Mouse (Mus musculus) cerebellum, postnatal 4 days (tissue): Measurements from ENCODE around the gene Zfp329.
"Not testable (repeated sequence)": the region's sequence is repeated elsewhere in the genome, so short reads cannot be mapped to it uniquely, and the experiment has no call there.

ENCODE experiments used
- DNase-seq, 2 experiments: peaks; one replicate each; pipeline ENCODE4 v3.0.0; 2022; ENCODE audit warnings: low spot score in 2 of 2, mixed read lengths in 1 of 2

Zfp329 gene

DNA sequence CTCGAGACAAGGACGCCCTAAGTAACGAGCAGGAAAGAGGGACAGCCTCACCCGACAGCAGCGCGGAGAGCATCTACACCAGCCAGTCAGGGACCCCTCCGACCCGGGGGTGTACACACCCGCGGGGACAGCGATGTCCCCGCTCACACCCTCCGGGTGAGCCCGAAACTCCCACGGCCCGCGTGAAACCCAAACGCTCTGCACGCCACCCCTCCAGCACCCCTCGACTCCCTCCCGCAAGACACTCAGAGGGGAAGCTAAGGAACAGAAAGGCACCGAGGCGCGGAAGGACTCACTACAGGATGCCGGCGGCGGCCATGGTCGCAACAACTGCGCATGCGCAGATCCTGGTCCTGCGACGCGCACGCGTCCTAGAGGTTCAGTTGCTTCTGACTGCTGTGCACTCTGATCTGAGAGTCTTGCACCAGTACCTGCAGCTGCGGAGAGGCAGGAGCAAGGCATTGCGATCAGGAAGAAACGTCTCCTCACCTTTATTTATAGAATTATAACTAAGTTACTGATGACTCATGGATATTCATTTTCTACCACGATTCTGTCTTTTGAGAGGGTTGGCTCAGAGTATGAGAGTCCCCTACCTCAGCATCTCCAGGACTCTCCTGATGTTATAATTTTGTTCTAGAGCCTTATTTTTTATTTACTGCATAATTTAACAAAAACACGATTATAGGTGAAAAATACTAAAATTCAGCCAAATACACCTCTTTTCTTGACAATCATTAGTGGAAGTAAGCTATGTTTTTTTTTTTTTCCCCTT, at the start of gene Zfp329:
Gene Zfp329, minus strand, starts transcription at position 338 of the 775 bp plus-strand sequence.
- DNase-seq, result peak; percentile 83 to 92

DNA sequence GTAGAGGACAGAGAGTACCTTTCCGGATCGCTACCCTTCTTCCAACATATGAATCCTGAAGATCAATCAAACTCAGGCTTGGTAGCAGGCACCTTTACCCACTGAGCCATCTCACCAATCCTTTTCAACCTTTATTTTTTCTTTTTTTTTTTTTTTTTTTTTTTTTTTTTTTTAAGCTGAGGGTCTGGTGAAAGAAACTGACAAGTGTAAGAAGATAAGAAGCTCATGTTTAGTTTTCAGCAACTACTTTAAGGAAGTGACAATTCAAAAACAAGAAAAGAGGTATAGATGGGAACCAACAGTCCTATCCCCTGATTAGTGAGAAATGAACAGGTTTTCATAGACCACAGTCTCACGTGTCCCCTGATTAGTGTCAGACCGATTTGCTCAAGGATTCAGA, 17.1 kb upstream of the Zfp329 start:
- no peak for DNase-seq

DNA sequence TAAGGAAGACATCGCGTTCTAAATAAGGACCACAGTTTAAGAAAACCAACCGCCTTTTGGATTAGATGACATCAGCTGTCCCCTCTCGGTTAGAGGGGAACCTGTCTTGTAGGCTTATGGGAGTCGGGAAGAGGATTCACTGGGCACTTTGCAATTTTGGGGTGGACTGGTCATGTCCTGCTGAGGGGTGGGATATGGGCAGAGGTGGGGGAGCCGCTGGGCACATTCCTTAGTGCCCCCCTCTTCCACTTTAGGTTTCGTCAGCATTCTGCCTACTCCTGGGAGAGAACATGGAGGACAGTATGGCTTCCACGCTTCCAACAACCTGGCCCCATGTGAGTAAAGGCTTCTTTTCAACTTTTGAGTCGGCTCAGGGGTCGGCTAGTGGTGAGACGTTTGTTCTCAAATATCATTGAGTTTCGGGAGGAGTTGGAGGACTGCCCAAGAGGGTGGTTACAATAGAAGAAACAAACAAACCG, 16.6 kb upstream of the Zfp329 start:
- DNase-seq, result peak in 1 of 2 experiments; percentile 10

DNA sequence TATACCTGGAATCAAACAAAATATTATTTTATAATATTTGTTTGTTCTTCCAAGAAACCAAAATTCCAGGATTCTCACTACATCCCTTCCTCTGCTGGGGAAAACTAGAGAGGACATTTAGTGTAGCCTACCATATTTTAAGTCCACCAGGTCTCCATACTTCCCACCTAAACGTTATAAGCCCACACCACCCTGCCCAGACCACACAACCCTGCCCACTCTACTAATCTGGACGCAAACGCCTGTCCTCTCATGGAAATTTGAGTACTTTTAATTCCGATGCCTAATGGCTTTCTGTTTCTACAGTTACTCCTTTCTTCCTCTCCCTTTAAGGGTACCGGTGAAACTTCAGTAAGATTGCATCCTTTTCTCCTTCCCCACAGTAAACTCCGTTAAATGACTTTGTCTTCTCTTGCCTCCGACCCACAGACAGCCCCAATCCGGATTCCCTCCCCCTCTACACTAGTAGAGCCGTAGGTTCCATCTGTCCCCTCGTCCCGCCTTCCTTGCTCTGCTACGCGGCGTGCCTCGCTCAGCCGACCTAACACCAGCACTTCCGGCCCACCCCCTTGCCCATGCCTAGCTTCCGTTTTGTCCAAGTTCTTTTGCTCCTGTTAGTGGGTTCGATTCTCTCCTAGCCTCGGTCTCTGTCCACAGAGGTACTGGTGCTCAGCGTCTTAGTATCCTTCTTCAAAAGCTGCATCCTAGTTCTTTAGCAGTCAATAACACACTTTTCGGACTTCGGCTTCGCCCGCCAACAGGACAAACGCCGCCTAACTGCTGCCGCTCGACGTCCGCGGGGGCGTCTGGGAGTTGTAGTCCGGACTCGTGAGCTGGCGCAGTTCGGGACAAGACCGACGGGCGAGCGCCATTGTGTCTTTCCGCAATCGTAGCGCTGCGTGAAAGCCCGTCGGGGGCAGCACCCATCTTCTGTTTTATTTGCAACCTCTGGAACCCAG, 15.8 kb upstream of the Zfp329 start, which contains the start of gene Zfp110:
Gene Zfp110, plus strand, starts transcription at position 600 of the 959 bp plus-strand sequence.
- DNase-seq, result peak; percentile 54 to 79

- no peak for DNase-seq
Measured at GRCm38 (mm10) chr7:12815566-12815965, 3.1 kb downstream of the Zfp329 start.

- DNase-seq, result no peak
Measured at GRCm38 (mm10) chr7:12803727-12804071, 15.0 kb downstream of the Zfp329 start.

- peak; percentile 49 to 74 for DNase-seq
Measured at GRCm38 (mm10) chr7:12802866-12803726, 15.6 kb downstream of the Zfp329 start, which contains the start of gene Zscan18. Gene Zscan18, minus strand, starts transcription at chr7:12803635.

DNA sequence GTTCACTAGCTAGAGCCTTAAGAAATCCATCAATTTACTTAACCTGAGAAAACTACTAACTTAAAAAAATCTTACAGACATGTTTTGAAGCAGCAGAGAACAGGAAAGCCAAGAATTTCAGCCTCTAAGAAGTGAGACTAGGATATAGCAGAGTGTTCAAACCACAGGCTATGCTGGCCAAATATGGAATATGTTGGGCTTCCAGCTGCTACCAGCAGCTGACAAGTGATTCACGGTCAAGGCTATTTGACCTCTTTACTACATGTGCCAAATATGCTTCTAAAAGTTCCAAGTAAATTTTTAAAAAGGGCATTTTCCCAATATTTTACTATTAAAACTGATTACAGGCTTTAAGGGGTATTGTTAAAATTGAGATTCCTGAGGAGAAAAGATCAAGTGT, 19.1 kb downstream of the Zfp329 start:
- no peak for DNase-seq

DNA sequence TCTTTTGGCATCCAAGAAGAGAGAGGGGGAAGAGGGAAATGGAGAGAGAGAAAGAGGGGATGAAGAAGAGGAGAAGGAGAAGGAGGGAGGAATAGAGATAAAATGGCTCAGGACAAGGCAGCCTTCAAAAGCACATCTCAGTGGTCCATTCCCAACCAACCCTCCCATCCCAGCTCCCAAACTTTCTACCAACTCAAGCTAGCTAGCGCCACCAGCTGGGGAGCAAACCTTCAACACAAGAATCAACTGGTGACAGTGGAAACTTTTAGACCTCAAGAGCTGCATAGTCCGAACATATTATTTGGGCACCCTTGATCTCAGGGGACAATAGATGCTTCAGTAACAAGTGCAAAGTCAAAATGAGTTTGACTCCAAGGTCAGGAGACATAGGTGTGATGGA, 20.7 kb downstream of the Zfp329 start:
- DNase-seq, result no peak

- not testable (repeated sequence) for DNase-seq
Measured at GRCm38 (mm10) chr7:12792624-12793023, 26.0 kb downstream of the Zfp329 start.

DNA sequence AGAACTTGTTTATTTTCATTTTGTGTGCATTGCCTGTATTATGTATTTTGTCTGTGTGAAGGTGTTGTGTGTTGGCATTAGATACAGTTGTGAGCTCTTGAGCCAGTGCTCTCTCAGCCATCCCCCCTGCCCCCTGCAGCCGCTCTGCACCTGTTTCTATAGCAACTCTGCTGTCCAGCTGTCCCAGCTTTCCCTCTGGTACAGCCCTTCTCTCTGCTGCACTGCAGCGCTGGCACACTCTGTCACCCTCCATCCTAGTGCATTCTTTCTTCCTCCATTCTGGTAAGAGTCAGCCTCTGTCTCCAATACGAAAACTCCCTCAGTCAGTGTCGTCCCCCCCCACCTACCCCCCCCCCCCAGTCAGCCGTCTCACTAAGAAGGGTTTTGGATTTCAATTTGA, 30.6 kb downstream of the Zfp329 start:
- DNase-seq, result no peak

DNA sequence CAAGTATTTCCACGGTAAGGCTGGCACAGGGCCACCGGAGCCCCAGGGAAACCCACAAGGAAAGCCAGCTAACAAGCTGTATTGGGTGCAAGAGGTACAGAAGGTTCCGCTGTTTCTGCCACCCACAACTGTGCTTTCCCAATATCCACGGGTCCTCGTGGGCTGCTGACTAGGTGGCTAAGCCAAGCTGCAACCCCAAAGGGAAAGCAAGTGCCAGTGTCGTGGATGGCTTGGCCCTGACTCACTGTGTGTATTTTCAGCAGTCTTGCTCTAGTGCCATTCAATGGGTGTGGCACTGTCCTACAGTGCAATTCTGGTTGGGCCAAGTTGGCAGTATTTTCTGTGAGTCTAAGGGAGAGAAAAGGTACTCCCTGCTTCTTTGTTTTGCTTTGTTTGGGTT, 31.3 kb downstream of the Zfp329 start:
- DNase-seq, result no peak

GRCm38 (mm10) chr7:12780151-12780830, 38.4 kb downstream of the Zfp329 start:
- peak; percentile 85 to 93 for DNase-seq

- DNase-seq, result no peak
Measured at GRCm38 (mm10) chr7:12779782-12780150, 38.9 kb downstream of the Zfp329 start.

DNA sequence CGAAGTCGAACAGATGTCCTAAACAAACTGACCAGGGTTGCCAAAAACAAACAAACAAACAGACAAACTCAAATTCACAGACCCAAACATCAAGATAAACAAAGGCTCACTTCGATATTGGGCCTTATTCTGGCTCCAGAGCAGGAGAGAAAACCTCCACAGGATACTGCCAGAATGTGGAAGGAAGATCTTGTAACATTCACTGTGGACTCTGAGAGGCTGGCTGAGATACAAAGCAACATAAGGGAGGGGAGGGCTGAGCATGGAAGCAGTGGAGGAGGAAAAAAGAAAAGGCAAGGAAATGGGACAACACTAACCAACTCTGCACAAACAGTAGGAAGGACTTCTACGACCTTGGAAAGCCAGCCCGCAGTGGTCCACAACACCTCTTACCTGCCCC, 39.5 kb downstream of the Zfp329 start:
- DNase-seq, result no peak

DNA sequence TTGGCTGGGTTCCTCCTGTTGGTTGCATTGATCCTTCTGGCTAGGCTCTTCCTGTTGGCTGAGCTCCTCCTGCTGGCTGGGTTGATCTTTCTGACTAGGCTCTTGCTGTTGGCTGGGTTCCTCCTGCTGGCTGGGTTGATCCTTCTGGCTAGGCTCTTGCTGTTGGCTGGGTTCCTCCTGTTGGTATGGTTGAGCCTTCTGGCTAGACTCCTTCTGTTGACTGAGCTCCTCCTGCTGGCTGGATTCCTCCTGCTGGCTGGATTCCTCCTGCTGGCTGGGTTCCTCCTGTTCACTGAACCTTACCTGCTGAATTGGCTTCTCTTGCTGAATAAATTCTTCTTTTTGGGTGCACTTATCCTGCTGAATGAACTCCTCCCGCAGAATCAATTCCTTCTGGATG, 44.1 kb downstream of the Zfp329 start:
- DNase-seq, result peak in 1 of 2 experiments; percentile 69

GRCm38 (mm10) chr7:12774111-12774510, 44.5 kb downstream of the Zfp329 start:
- DNase-seq, result no peak
